Mouse (Mus musculus): ENCODE data around the gene BC048562.

GRCm38 (mm10) chr9:108452911-108453310 is 16.6 kb downstream of the BC048562 start:
- no peak for TF ChIP-seq POLR2A (IDR thresholded peaks at IDR 0.05; ENCODE audit: extremely low read depth, insufficient read depth, low read length)
- no peak for TF ChIP-seq CTCF (IDR thresholded peaks at IDR 0.05; ENCODE audit: extremely low read depth, insufficient read depth, low read length)
